Comparison of ENCODE assay signal across 29 mouse cellular contexts in genomic region chr5:146700099-146700498, GRCm38 (mm10).
A peak's percentile ranks its signal among the peaks of the same experiment; 100 is the strongest.
DNase-seq lines count a peak whose midpoint lies in the region; ATAC-seq and TF ChIP-seq lines count a peak whose summit lies in the region.
"Had no signal": no experiment of that assay in that cellular context is flagged by ENCODE, and none has a peak within 500 bp of the region (broad histone marks: within the 10 kb centered on the region; RNA-seq: fewer than 3 reads in every experiment).

No protein-coding gene starts in this region.

- no peak overlapping the region for H3K4me3 ChIP-seq in liver, embryonic 12.5 days
- H3K4me3 ChIP-seq in liver, postnatal 0 days (ENCODE audit: low read depth, low read length) = no peak overlapping the region
- no peak overlapping the region for H3K4me3 ChIP-seq in ES-E14 (ENCODE audit: insufficient read depth in 1 of 2, low read depth in 1 of 2, low read length in 2 of 2, poor library complexity in 1 of 2, severe bottlenecking in 1 of 2)
- H3K4me3 ChIP-seq in olfactory bulb, adult 2 months (ENCODE audit: insufficient read depth, low read depth, low read length) = no peak overlapping the region
- H3K4me3 ChIP-seq: embryonic facial prominence, embryonic 10.5 days; embryonic facial prominence, embryonic 13.5 days; erythroblast, embryonic 14.5 days; forebrain, embryonic 12.5 days; forebrain, embryonic 15.5 days; heart, adult 2 months; heart, embryonic 10.5 days; heart, embryonic 13.5 days; hindbrain, embryonic 10.5 days; hindbrain, embryonic 13.5 days had no signal

- no peaks in the 10 kb centered on the region for H3K36me3 ChIP-seq in liver, embryonic 12.5 days
- no peaks in the 10 kb centered on the region for H3K36me3 ChIP-seq in liver, postnatal 0 days (replicated peaks; ENCODE audit: insufficient read depth, low read length)
- H3K36me3 ChIP-seq in ES-E14 (ENCODE audit: control insufficient read depth, insufficient read depth, low read length, poor library complexity, severe bottlenecking) = no peaks in the 10 kb centered on the region
- H3K36me3 ChIP-seq: embryonic facial prominence, embryonic 10.5 days; embryonic facial prominence, embryonic 13.5 days; forebrain, embryonic 12.5 days; forebrain, embryonic 15.5 days; heart, embryonic 10.5 days; heart, embryonic 13.5 days; hindbrain, embryonic 10.5 days; hindbrain, embryonic 13.5 days had no signal

- peak overlapping the region; percentile 76 for H3K27ac ChIP-seq in liver, embryonic 12.5 days
- H3K27ac ChIP-seq in liver, postnatal 0 days (ENCODE audit: low read depth) = no peak overlapping the region
- no peak overlapping the region for H3K27ac ChIP-seq in ES-E14 (ENCODE audit: insufficient read depth, low read depth, low read length, poor library complexity, severe bottlenecking)
- no peak overlapping the region for H3K27ac ChIP-seq in olfactory bulb, adult 2 months (ENCODE audit: insufficient read depth, low read depth, low read length)
- H3K27ac ChIP-seq: embryonic facial prominence, embryonic 10.5 days; embryonic facial prominence, embryonic 13.5 days; forebrain, embryonic 12.5 days; forebrain, embryonic 15.5 days; heart, adult 2 months; heart, embryonic 10.5 days; heart, embryonic 13.5 days; hindbrain, embryonic 10.5 days; hindbrain, embryonic 13.5 days had no signal

- 0 out of 2 replicates have a peak, but pooled peaks have one; percentile 17 for TF ChIP-seq POLR2A in olfactory bulb, adult 2 months (IDR thresholded peaks at IDR 0.05; ENCODE audit: insufficient read depth, low read depth, low read length)

- H3K27me3 ChIP-seq in liver, embryonic 12.5 days (replicated peaks) = no peaks in the 10 kb centered on the region
- H3K27me3 ChIP-seq in liver, postnatal 0 days (ENCODE audit: insufficient read depth, low read length) = no peaks in the 10 kb centered on the region
- no peaks in the 10 kb centered on the region for H3K27me3 ChIP-seq in Patski
- H3K27me3 ChIP-seq: embryonic facial prominence, embryonic 13.5 days; forebrain, embryonic 15.5 days; heart, embryonic 13.5 days had no signal

- POLR2A ChIA-PET in Patski (lab: Charles Lee) = interaction anchor here (1.0 to 3.3 kb wide), 5 partner anchors 19 to 146 kb away, joined by 4 to 18 read pairs (median 5); partner anchors contain the start of gene Rasl11a

- ATAC-seq in liver, embryonic 12.5 days = no peak
- ATAC-seq in liver, postnatal 0 days = no peak
- ATAC-seq in Patski = peak; percentile 42
- ATAC-seq: activated CD4-positive, CD25-positive, alpha-beta regulatory T cell, adult 4 months; CD4-positive, CD25-positive, alpha-beta regulatory T cell, adult 4 months; forebrain, embryonic 15.5 days; hindbrain, embryonic 16.5 days had no signal

- no peak for DNase-seq in liver, postnatal 0 days
- DNase-seq in ES-E14 (ENCODE audit: low read depth, low spot score) = no peak
- DNase-seq in Patski (ENCODE audit: low read depth, low spot score) = peak; percentile 54
- no peak for DNase-seq in heart, postnatal 25 days (ENCODE audit: low spot score)
- DNase-seq in gastrocnemius, postnatal 14 days = no peak
- DNase-seq: adrenal gland, adult 8-10 months; adrenal gland, postnatal 25 days; cerebellum, adult 11-12 months; cerebellum, adult 8-10 months; cerebellum, postnatal 10 days; cerebellum, postnatal 36 days; embryo, embryonic 11 days; gastrocnemius, postnatal 36 days; heart, adult 2 months; heart, postnatal 14 days had no signal

- peaks cover 79% of the 10 kb centered on the region for H3K4me1 ChIP-seq in liver, embryonic 12.5 days
- H3K4me1 ChIP-seq in liver, postnatal 0 days (ENCODE audit: insufficient read depth) = peaks cover 25% of the 10 kb centered on the region
- peaks cover 0 to 7% of the 10 kb centered on the region in 2 experiments; a peak in 2 of 4 replicates for H3K4me1 ChIP-seq in ES-E14 (ENCODE audit: control insufficient read depth in 2 of 2, insufficient read depth in 2 of 2, low read length in 2 of 2, poor library complexity in 1 of 2)
- no peaks in the 10 kb centered on the region for H3K4me1 ChIP-seq in olfactory bulb, adult 2 months (ENCODE audit: control insufficient read depth, insufficient read depth, low read length)
- H3K4me1 ChIP-seq: forebrain, embryonic 12.5 days; forebrain, embryonic 15.5 days; hindbrain, embryonic 13.5 days had no signal

- TF ChIP-seq CTCF in liver, postnatal 0 days (IDR thresholded peaks at IDR 0.05; ENCODE audit: low read depth) = no peak
- no peak for TF ChIP-seq CTCF in Patski (IDR thresholded peaks at IDR 0.05)
- TF ChIP-seq CTCF in olfactory bulb, adult 2 months (IDR thresholded peaks at IDR 0.05; ENCODE audit: insufficient read depth, low read depth, low read length) = no peak

- H3K4me2 ChIP-seq in liver, embryonic 12.5 days = no peak overlapping the region
- no peak overlapping the region for H3K4me2 ChIP-seq in liver, postnatal 0 days (ENCODE audit: low read depth, low read length)
- H3K4me2 ChIP-seq: embryonic facial prominence, embryonic 13.5 days; forebrain, embryonic 12.5 days; forebrain, embryonic 15.5 days; heart, embryonic 13.5 days; hindbrain, embryonic 13.5 days had no signal

- H3K9ac ChIP-seq in liver, embryonic 12.5 days = no peak overlapping the region
- H3K9ac ChIP-seq in liver, postnatal 0 days (replicated peaks) = no peak overlapping the region
- H3K9ac ChIP-seq in ES-E14 (ENCODE audit: insufficient read depth, low read depth, low read length, poor library complexity, severe bottlenecking) = no peak overlapping the region
- H3K9ac ChIP-seq: embryonic facial prominence, embryonic 13.5 days; forebrain, embryonic 12.5 days; forebrain, embryonic 15.5 days; heart, embryonic 13.5 days; hindbrain, embryonic 13.5 days had no signal

- in situ Hi-C loops in ES-E14 (cut with MboI; ENCODE audit: low sequenced_read_pairs in 2 of 2, unreplicated experiment in 2 of 2) = loop anchor here (10.0 kb wide), 2 partner anchors 195 to 625 kb away; partner anchors contain the start of gene Urad (in 1 of the 2)
- in situ Hi-C loops in Patski (cut with MboI; ENCODE audit: low pct_unique_long_range_greater_than_20kb) = no loop called here

- CTCF ChIA-PET in Patski (lab: Charles Lee) = interaction anchor here (0.7 to 4.8 kb wide), 5 partner anchors 8 to 204 kb away, joined by 3 to 53 read pairs (median 5); no protein-coding TSS in a partner anchor

- intact Hi-C loops in heart, postnatal 25 days (cut with DNase I) = no loop called here
- intact Hi-C loops in gastrocnemius, postnatal 14 days (cut with DNase I; ENCODE audit: low total_unique reads) = loop anchor here (10.0 kb wide), 1 partner anchor 615 kb away; no protein-coding TSS in a partner anchor

- H3K9me3 ChIP-seq in liver, embryonic 12.5 days (replicated peaks) = no peaks in the 10 kb centered on the region
- peaks cover 3% of the 10 kb centered on the region; the same call in 1 of the 2 replicates for H3K9me3 ChIP-seq in liver, postnatal 0 days (ENCODE audit: low read length)
- H3K9me3 ChIP-seq in ES-E14 (ENCODE audit: control insufficient read depth, insufficient read depth, low read depth, low read length) = no peaks in the 10 kb centered on the region
- H3K9me3 ChIP-seq: embryonic facial prominence, embryonic 10.5 days; embryonic facial prominence, embryonic 13.5 days; forebrain, embryonic 15.5 days; heart, embryonic 10.5 days; hindbrain, embryonic 13.5 days had no signal

- 76% methylated on average over 10 of the region's 10 CpGs for WGBS in liver, embryonic 12.5 days (ENCODE audit: insufficient replicate concordance)
- 85% methylated on average over 10 of the region's 10 CpGs for WGBS in liver, postnatal 0 days (ENCODE audit: insufficient replicate concordance)
- WGBS in olfactory bulb, adult 2 months = 88% methylated on average over 10 of the region's 10 CpGs

- TF ChIP-seq EP300 in liver, postnatal 0 days (IDR thresholded peaks at IDR 0.05; ENCODE audit: low read depth) = no peak

TF ChIP-seq in ES-E14, 5 proteins besides CTCF, POLR2A, EP300 and RAD21:
- TF ChIP-seq MAFK (IDR thresholded peaks at IDR 0.05; ENCODE audit: insufficient read depth, low read depth, low read length) = no peak
- no peak for TF ChIP-seq HCFC1 (IDR thresholded peaks at IDR 0.05; ENCODE audit: borderline replicate concordance, insufficient read depth, low read length)
- TF ChIP-seq ZC3H11A (IDR thresholded peaks at IDR 0.05; ENCODE audit: borderline replicate concordance, low read depth, low read length) = no peak
- TF ChIP-seq ZNF384 (IDR thresholded peaks at IDR 0.05; ENCODE audit: low read depth, low read length) = peak; percentile 59
- no peak for TF ChIP-seq CHD2 (IDR thresholded peaks at IDR 0.05; ENCODE audit: low read depth, low read length)
